Mouse (Mus musculus): Measurements from ENCODE around the gene Ttl. TPM values are rescaled to one million over a fixed set of nuclear protein-coding genes. Genes with fewer than 3 reads are reported as not detected.

The Ttl gene
- total RNA-seq, 1 experiment from 2014 or later = 12.4 TPM

Other genes with a start within 250 kb of the Ttl start
- gene Tmem87b, start 247.8 kb upstream of the Ttl start, total RNA-seq (2021) = 45.8 and 55.4 TPM in 2 replicates
- gene Fbln7, start 203.0 kb upstream of the Ttl start, total RNA-seq (2021) = 2.2 and 3.6 TPM in 2 replicates
- gene Zc3h8, start 121.9 kb upstream of the Ttl start, total RNA-seq (2021) = 4.9 and 7.0 TPM in 2 replicates
- 6.5 and 9.9 TPM in 2 replicates for gene Zc3h6, start 98.5 kb upstream of the Ttl start, total RNA-seq (2021)
- 4.8 and 5.9 TPM in 2 replicates for gene Gm10762, start 98.2 kb upstream of the Ttl start, total RNA-seq (2021)
- gene Vinac1, start 17.8 kb upstream of the Ttl start, total RNA-seq (2021) = 0.15 TPM in 1 of 2 replicates, not detected in the other
- gene Polr1b, start 35.1 kb downstream of the Ttl start, total RNA-seq (2021) = 21.6 and 23.5 TPM in 2 replicates
- gene Chchd5, start 63.8 kb downstream of the Ttl start, total RNA-seq (2021) = 25.0 and 27.7 TPM in 2 replicates
- 18.0 and 21.1 TPM in 2 replicates for gene Slc20a1, start 132.8 kb downstream of the Ttl start, total RNA-seq (2021)
- 5.1 and 6.0 TPM in 2 replicates for gene Ckap2l, start 231.3 kb downstream of the Ttl start, total RNA-seq (2021)
- not detected in 2 replicates for gene Il1a, start 244.0 kb downstream of the Ttl start, total RNA-seq (2021)